Mouse (Mus musculus) neural tube, embryonic 15.5 days (tissue): Measurements from ENCODE around the gene Pum1. TPM values are rescaled to one million over a fixed set of nuclear protein-coding genes. Genes with fewer than 3 reads are reported as not detected.

Experiments used
- ATAC-seq: fragments of 200-750 bp; cut with Nextera tagmentation; 2 replicates; pipeline ENCODE4 v1.8.0; 2017; ENCODE audit warnings: mild to moderate bottlenecking, moderate TSS enrichment, moderate library complexity; ENCODE audit not compliant: low FRiP score
- H3K27ac ChIP-seq: fragments of 300-500 bp; sonication (generic); replicated peaks from 2 replicates; pipeline ENCODE4 v1.5.1; 2015; ENCODE audit warnings: mild to moderate bottlenecking, inconsistent platforms
- H3K27me3 ChIP-seq: fragments of 300-500 bp; sonication (generic); replicated peaks from 2 replicates; pipeline ENCODE4 v1.6.1; 2015; ENCODE audit warnings: inconsistent platforms
- H3K36me3 ChIP-seq: fragments of 300-500 bp; sonication (generic); 2 replicates; pipeline ENCODE4 v1.6.1; 2015; ENCODE audit warnings: inconsistent platforms
- H3K4me1 ChIP-seq: fragments of 300-500 bp; sonication (generic); 2 replicates; pipeline ENCODE4 v1.6.1; 2015; ENCODE audit warnings: inconsistent platforms
- H3K4me2 ChIP-seq: fragments of 300-500 bp; sonication (generic); 2 replicates; pipeline ENCODE4 v1.6.1; 2015; ENCODE audit warnings: inconsistent platforms, mild to moderate bottlenecking, moderate library complexity
- H3K4me3 ChIP-seq: fragments of 300-500 bp; sonication (generic); replicated peaks from 2 replicates; pipeline ENCODE4 v1.5.1; 2015; ENCODE audit warnings: mild to moderate bottlenecking, inconsistent platforms
- H3K9ac ChIP-seq: fragments of 300-500 bp; sonication (generic); replicated peaks from 2 replicates; pipeline ENCODE4 v1.6.1; 2015; ENCODE audit warnings: mild to moderate bottlenecking, inconsistent platforms
- H3K9me3 ChIP-seq: fragments of 300-500 bp; sonication (generic); replicated peaks from 2 replicates; pipeline ENCODE4 v1.6.1; 2016; ENCODE audit warnings: inconsistent platforms
- WGBS: fragments of 180-500 bp; shearing (Covaris S2); methylation state at CpG from one replicate; pipeline ENCODE4 v1.1.7; 2015; ENCODE audit warnings: mixed read lengths; 5-methylcytosine and 5-hydroxymethylcytosine counted together
- polyA plus RNA-seq: library from polyadenylated mRNA; unstranded; fragments of >200 nt; fragmentation: Nextera tagmentation; extraction: Ambion mirVana; gene quantifications from 2 replicates; pipeline ENCODE4 v1.2.1, GENCODE M21; 2015

Pum1 gene
- polyA plus RNA-seq, 1 experiment from 2014 or later, result 75.8 TPM

- peak overlapping the region; percentile 5; the same call in 1 of the 2 replicates for H3K4me2 ChIP-seq
- H3K4me3 ChIP-seq, result no peak overlapping the region
- H3K4me1 ChIP-seq, result peaks cover 90% of the 10 kb centered on the region
- 38% methylated on average over 15 of the region's 15 CpGs for WGBS
- no peaks in the 10 kb centered on the region for H3K27me3 ChIP-seq
- H3K27ac ChIP-seq, result peak overlapping the region; percentile 10; the same call in 1 of the 2 replicates
- no peaks in the 10 kb centered on the region for H3K36me3 ChIP-seq
- no peak overlapping the region for H3K9ac ChIP-seq
- ATAC-seq, result no peak
- H3K9me3 ChIP-seq, result no peaks in the 10 kb centered on the region
These were observed 134.3 kb downstream of the Pum1 start for GRCm38 (mm10) chr4:130797201-130798051.

- no peak overlapping the region for H3K4me2 ChIP-seq
- no peak overlapping the region for H3K9ac ChIP-seq
- peaks cover 94% of the 10 kb centered on the region for H3K4me1 ChIP-seq
- no peaks in the 10 kb centered on the region for H3K27me3 ChIP-seq
- H3K27ac ChIP-seq, result peak overlapping the region; percentile 46; the same call in 1 of the 2 replicates
- no peak for ATAC-seq
- peaks cover 2% of the 10 kb centered on the region; the same call in 1 of the 2 replicates for H3K36me3 ChIP-seq
- WGBS, result 56% methylated on average over 1 of the region's 1 CpGs
- H3K4me3 ChIP-seq, result no peak overlapping the region
- no peaks in the 10 kb centered on the region for H3K9me3 ChIP-seq
These were observed 135.3 kb downstream of the Pum1 start for GRCm38 (mm10) chr4:130798416-130798815.

- Histone ChIP-seq H3K4me2 (0 out of 2 replicates have a peak overlapping the region, but pooled peaks have one; percentile 3), H3K4me3 (no peak overlapping the region), H3K27ac (0 out of 2 replicates have a peak overlapping the region, but pooled peaks have one; percentile 46), H3K9me3 (no peaks in the 10 kb centered on the region), H3K4me1 (peaks cover 97% of the 10 kb centered on the region), H3K9ac (no peak overlapping the region), H3K27me3 (no peaks in the 10 kb centered on the region), H3K36me3 (peaks cover 3% of the 10 kb centered on the region; the same call in 1 of the 2 replicates)
- 35% methylated on average over 4 of the region's 4 CpGs for WGBS
- ATAC-seq, result no peak
These were observed 136.0 kb downstream of the Pum1 start for GRCm38 (mm10) chr4:130799118-130799517.

GRCm38 (mm10) chr4:130799582-130799981, 136.5 kb downstream of the Pum1 start:
- Histone ChIP-seq H3K4me2 (no peak overlapping the region), H3K27ac (0 out of 2 replicates have a peak overlapping the region, but pooled peaks have one; percentile 45), H3K36me3 (peaks cover 3% of the 10 kb centered on the region; the same call in 1 of the 2 replicates), H3K4me1 (peaks cover 97% of the 10 kb centered on the region), H3K9ac (no peak overlapping the region), H3K4me3 (no peak overlapping the region), H3K9me3 (no peaks in the 10 kb centered on the region), H3K27me3 (no peaks in the 10 kb centered on the region)
- WGBS, result 84% methylated on average over 5 of the region's 5 CpGs
- no peak for ATAC-seq

GRCm38 (mm10) chr4:130800147-130800546, 137.0 kb downstream of the Pum1 start:
- Histone ChIP-seq H3K27me3 (no peaks in the 10 kb centered on the region), H3K4me1 (peaks cover 97% of the 10 kb centered on the region), H3K4me2 (no peak overlapping the region), H3K36me3 (peaks cover 3% of the 10 kb centered on the region; the same call in 1 of the 2 replicates), H3K4me3 (no peak overlapping the region), H3K9ac (no peak overlapping the region), H3K9me3 (no peaks in the 10 kb centered on the region), H3K27ac (no peak overlapping the region)
- 88% methylated on average over 6 of the region's 6 CpGs for WGBS
- ATAC-seq, result no peak

- Histone ChIP-seq H3K4me1 (peaks cover 97% of the 10 kb centered on the region), H3K27ac (no peak overlapping the region), H3K27me3 (no peaks in the 10 kb centered on the region), H3K4me3 (no peak overlapping the region), H3K4me2 (no peak overlapping the region), H3K9me3 (no peaks in the 10 kb centered on the region), H3K9ac (no peak overlapping the region), H3K36me3 (peaks cover 3% of the 10 kb centered on the region; the same call in 1 of the 2 replicates)
- no peak for ATAC-seq
- WGBS, result 92% methylated on average over 5 of the region's 5 CpGs
These were observed 138.1 kb downstream of the Pum1 start for GRCm38 (mm10) chr4:130801198-130801597.

- 54% methylated on average over 10 of the region's 10 CpGs for WGBS
- Histone ChIP-seq H3K4me2 (peak overlapping the region; percentile 19), H3K27ac (0 out of 2 replicates have a peak overlapping the region, but pooled peaks have one; percentile 37), H3K4me3 (no peak overlapping the region), H3K9me3 (no peaks in the 10 kb centered on the region), H3K36me3 (peaks cover 3% of the 10 kb centered on the region; the same call in 1 of the 2 replicates), H3K27me3 (no peaks in the 10 kb centered on the region), H3K4me1 (peaks cover 93% of the 10 kb centered on the region), H3K9ac (no peak overlapping the region)
- ATAC-seq, result no peak
These were observed 138.7 kb downstream of the Pum1 start for GRCm38 (mm10) chr4:130801624-130802329.

- Histone ChIP-seq H3K4me3 (no peak overlapping the region), H3K4me1 (peaks cover 80% of the 10 kb centered on the region), H3K9ac (no peak overlapping the region), H3K4me2 (no peak overlapping the region), H3K27ac (peak overlapping the region; percentile 82), H3K9me3 (no peaks in the 10 kb centered on the region), H3K27me3 (no peaks in the 10 kb centered on the region), H3K36me3 (peaks cover 3% of the 10 kb centered on the region; the same call in 1 of the 2 replicates)
- WGBS, result 79% methylated on average over 2 of the region's 2 CpGs
- no peak for ATAC-seq
These were observed 140.5 kb downstream of the Pum1 start for GRCm38 (mm10) chr4:130803591-130803990.

- H3K4me1 ChIP-seq, result peaks cover 79% of the 10 kb centered on the region
- peaks cover 3% of the 10 kb centered on the region; the same call in 1 of the 2 replicates for H3K36me3 ChIP-seq
- no peak overlapping the region for H3K4me2 ChIP-seq
- peak overlapping the region; percentile 82 for H3K27ac ChIP-seq
- no peaks in the 10 kb centered on the region for H3K27me3 ChIP-seq
- H3K9ac ChIP-seq, result no peak overlapping the region
- no peak overlapping the region for H3K4me3 ChIP-seq
- ATAC-seq, result no peak
- 47% methylated on average over 2 of the region's 2 CpGs for WGBS
- H3K9me3 ChIP-seq, result no peaks in the 10 kb centered on the region
These were observed 141.2 kb downstream of the Pum1 start for GRCm38 (mm10) chr4:130804292-130804691.

GRCm38 (mm10) chr4:130804771-130805361, 141.7 kb downstream of the Pum1 start:
- Histone ChIP-seq H3K4me1 (peaks cover 79% of the 10 kb centered on the region), H3K9ac (no peak overlapping the region), H3K4me2 (peak overlapping the region; percentile 17), H3K36me3 (peaks cover 3% of the 10 kb centered on the region; the same call in 1 of the 2 replicates), H3K27me3 (no peaks in the 10 kb centered on the region), H3K27ac (peak overlapping the region; percentile 82), H3K9me3 (no peaks in the 10 kb centered on the region), H3K4me3 (no peak overlapping the region)
- peak; percentile 58 for ATAC-seq
- WGBS, result 20% methylated on average over 7 of the region's 7 CpGs

GRCm38 (mm10) chr4:130805746-130806145, 142.6 kb downstream of the Pum1 start:
- no peak overlapping the region for H3K4me3 ChIP-seq
- H3K9me3 ChIP-seq, result no peaks in the 10 kb centered on the region
- peak overlapping the region; percentile 82 for H3K27ac ChIP-seq
- no peak for ATAC-seq
- peak overlapping the region; percentile 17; the same call in 1 of the 2 replicates for H3K4me2 ChIP-seq
- no peaks in the 10 kb centered on the region for H3K27me3 ChIP-seq
- H3K4me1 ChIP-seq, result peaks cover 78% of the 10 kb centered on the region
- no peak overlapping the region for H3K9ac ChIP-seq
- 60% methylated on average over 7 of the region's 7 CpGs for WGBS
- H3K36me3 ChIP-seq, result peaks cover 3% of the 10 kb centered on the region; the same call in 1 of the 2 replicates
